Mouse (Mus musculus) limb, embryonic 14.5 days (tissue): ENCODE results near the gene Trpm2. TPM values are rescaled to one million over a fixed set of nuclear protein-coding genes. Genes with fewer than 3 reads are reported as not detected.
"Not testable (repeated sequence)": the region's sequence is repeated elsewhere in the genome, so short reads cannot be mapped to it uniquely, and the experiment has no call there.

Source experiments
- ATAC-seq: fragments of 200-750 bp; cut with Nextera tagmentation; 2 replicates; pipeline ENCODE4 v1.8.0; 2017; ENCODE audit warnings: low read depth, moderate number of reproducible peaks, moderate TSS enrichment; ENCODE audit not compliant: low FRiP score
- DNase-seq: peaks from one replicate; pipeline ENCODE4 v3.0.0-alpha.2; 2015; ENCODE audit warnings: low spot score
- H3K27ac ChIP-seq: fragments of 300-500 bp; sonication (generic); replicated peaks from 2 replicates; pipeline ENCODE4 v1.5.1; 2014; ENCODE audit warnings: low read depth, mild to moderate bottlenecking, low read length, moderate library complexity, mixed read lengths
- H3K27me3 ChIP-seq: fragments of 300-500 bp; sonication (generic); 2 replicates; pipeline ENCODE4 v1.6.1; 2014; ENCODE audit warnings: low read length, mixed read lengths; ENCODE audit not compliant: control insufficient read depth, insufficient read depth
- H3K36me3 ChIP-seq: fragments of 300-500 bp; sonication (generic); 2 replicates; pipeline ENCODE4 v1.6.1; 2014; ENCODE audit warnings: mild to moderate bottlenecking, low read length, moderate library complexity, mixed read lengths; ENCODE audit not compliant: control insufficient read depth, insufficient read depth
- H3K4me1 ChIP-seq: fragments of 300-500 bp; sonication (generic); 2 replicates; pipeline ENCODE4 v1.6.1; 2014; ENCODE audit warnings: antibody characterized with exemption, low read length, mixed read lengths; ENCODE audit not compliant: control insufficient read depth, insufficient read depth
- H3K4me2 ChIP-seq: fragments of 300-500 bp; sonication (generic); replicated peaks from 2 replicates; pipeline ENCODE4 v1.6.1; 2014; ENCODE audit warnings: low read depth, mild to moderate bottlenecking, low read length, moderate library complexity; ENCODE audit not compliant: severe bottlenecking
- H3K4me3 ChIP-seq: fragments of 300-500 bp; sonication (generic); replicated peaks from 2 replicates; pipeline ENCODE4 v1.5.1; 2014; ENCODE audit warnings: low read length
- H3K9ac ChIP-seq: fragments of 300-500 bp; sonication (generic); 2 replicates; pipeline ENCODE4 v1.6.1; 2014; ENCODE audit warnings: mild to moderate bottlenecking, low read depth, low read length, moderate library complexity; ENCODE audit not compliant: severe bottlenecking
- H3K9me3 ChIP-seq: fragments of 300-500 bp; sonication (generic); 2 replicates; pipeline ENCODE4 v1.6.1; 2016; ENCODE audit warnings: low read length; ENCODE audit not compliant: control insufficient read depth
- POLR2A ChIP-seq: fragments of 200-500 bp; IDR thresholded peaks from 2 replicates; pipeline ENCODE4 v1.8.0; 2012; ENCODE audit warnings: inconsistent platforms, mild to moderate bottlenecking, moderate library complexity, borderline replicate concordance; ENCODE audit not compliant: insufficient read depth, insufficient read length; ENCODE audit errors: extremely low read depth
- WGBS: fragments of 180-500 bp; shearing (Covaris S2); extraction: QIAGEN DNeasy Blood & Tissue Kit; methylation state at CpG from one replicate; pipeline ENCODE4 v1.1.7; 2014; 5-methylcytosine and 5-hydroxymethylcytosine counted together
- polyA plus RNA-seq, 2 experiments: library from polyadenylated mRNA; depleted of rRNA in 1 of 2; stranded (reverse) in 1 of 2; unstranded in 1 of 2; fragments of >200 nt; fragmentation: Nextera tagmentation in 1 of 2; extraction: Ambion mirVana in 1 of 2; gene quantifications; 2 replicates each; pipeline versions ENCODE4 v1.2.1 to v1.2.3; 2012 to 2014

The Trpm2 gene
- polyA plus RNA-seq, 2 experiments: 0.39 to 0.41 TPM

DNA sequence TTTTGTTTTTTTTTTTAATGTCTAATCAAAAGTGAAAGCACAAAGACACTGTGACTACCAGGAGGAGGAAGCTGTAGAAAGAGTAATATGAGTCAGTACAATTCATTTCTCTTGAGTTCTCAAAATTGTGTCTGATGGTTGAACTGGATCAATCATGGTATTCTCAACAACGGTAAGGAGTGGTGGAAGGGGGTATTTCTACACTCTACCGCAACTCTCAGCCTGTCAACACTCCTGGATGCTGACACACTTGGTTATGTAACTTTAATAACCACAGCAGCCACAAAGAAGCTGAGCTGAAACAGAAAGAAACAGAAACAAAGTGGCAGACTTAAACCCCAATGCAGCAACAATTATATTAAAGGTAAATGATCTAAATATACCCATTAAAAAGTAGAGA, 7.6 kb downstream of the Trpm2 start:
- DNase-seq (no peak), ATAC-seq (no peak)
- Histone ChIP-seq H3K4me2 (no peak overlapping the region), H3K27ac (no peak overlapping the region), H3K9me3 (no peaks in the 10 kb centered on the region), H3K4me1 (no peaks in the 10 kb centered on the region), H3K4me3 (no peak overlapping the region), H3K9ac (no peak overlapping the region), H3K27me3 (no peaks in the 10 kb centered on the region), H3K36me3 (no peaks in the 10 kb centered on the region)
- 84% methylated on average over 2 of the region's 2 CpGs for WGBS
- TF ChIP-seq POLR2A: no peak

DNA sequence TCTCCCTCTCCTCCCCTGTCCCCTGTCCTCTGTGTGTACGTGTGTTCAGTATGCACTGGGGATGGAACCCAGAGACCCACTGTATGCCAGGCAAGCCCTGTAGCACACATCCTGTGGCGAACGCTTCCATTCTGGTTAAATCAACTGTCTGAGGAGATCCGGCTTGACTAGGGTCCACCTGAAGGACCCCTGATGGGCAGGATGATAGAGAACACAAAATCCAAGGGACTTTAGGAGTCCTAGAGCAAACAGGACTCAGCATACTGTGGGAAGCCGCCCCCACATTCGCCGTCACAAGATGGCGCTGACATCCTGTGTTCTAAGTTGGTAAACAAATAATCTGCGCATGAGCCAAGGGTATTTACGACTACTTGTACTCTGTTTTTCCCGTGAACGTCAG, 19.9 kb downstream of the Trpm2 start:
- H3K4me3 ChIP-seq, H3K36me3 ChIP-seq, DNase-seq, H3K9me3 ChIP-seq, H3K4me1 ChIP-seq, H3K4me2 ChIP-seq, ATAC-seq, H3K9ac ChIP-seq, H3K27ac ChIP-seq, H3K27me3 ChIP-seq: not testable (repeated sequence)
- 93% methylated on average over 9 of the region's 12 CpGs for WGBS

- H3K9me3 ChIP-seq: no peaks in the 10 kb centered on the region
- no peak for TF ChIP-seq POLR2A
- H3K27ac ChIP-seq: no peak overlapping the region
- no peaks in the 10 kb centered on the region for H3K36me3 ChIP-seq
- no peak overlapping the region for H3K4me3 ChIP-seq
- ATAC-seq: no peak
- WGBS: 57% methylated on average over 2 of the region's 2 CpGs
- no peaks in the 10 kb centered on the region for H3K4me1 ChIP-seq
- no peak overlapping the region for H3K4me2 ChIP-seq
- no peak for DNase-seq
- no peak overlapping the region for H3K9ac ChIP-seq
- H3K27me3 ChIP-seq: no peaks in the 10 kb centered on the region
Observed at GRCm38 (mm10) chr10:77939685-77940084, 30.7 kb downstream of the Trpm2 start.

GRCm38 (mm10) chr10:77927375-77927774, 43.0 kb downstream of the Trpm2 start:
- ATAC-seq (no peak), DNase-seq (no peak)
- Histone ChIP-seq H3K9me3 (no peaks in the 10 kb centered on the region), H3K36me3 (no peaks in the 10 kb centered on the region), H3K4me3 (no peak overlapping the region), H3K4me1 (no peaks in the 10 kb centered on the region), H3K27me3 (no peaks in the 10 kb centered on the region), H3K27ac (no peak overlapping the region), H3K4me2 (no peak overlapping the region), H3K9ac (no peak overlapping the region)
- 82% methylated on average over 10 of the region's 10 CpGs for WGBS
- TF ChIP-seq POLR2A: no peak

DNA sequence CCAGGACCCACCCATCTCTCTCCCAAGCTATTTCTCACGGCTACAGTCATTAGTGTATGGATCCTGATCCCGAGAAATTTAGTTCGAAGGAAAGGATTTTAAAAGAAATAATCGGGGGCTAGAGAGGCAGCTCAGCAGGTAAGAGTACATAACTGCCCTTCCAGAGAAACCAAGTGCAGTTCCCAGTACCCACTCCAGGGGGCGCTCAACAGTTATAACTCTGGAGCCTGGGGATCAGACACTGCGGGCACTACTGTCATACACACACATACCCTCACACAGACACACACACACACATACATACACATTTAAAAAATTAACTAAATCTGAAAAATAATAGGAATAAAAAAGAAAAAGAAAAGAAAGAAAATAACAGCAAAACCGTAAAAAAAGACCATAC, 44.2 kb downstream of the Trpm2 start:
- TF ChIP-seq POLR2A: no peak
- 45% methylated on average over 7 of the region's 7 CpGs for WGBS
- no peak overlapping the region for H3K4me3 ChIP-seq
- no peak overlapping the region for H3K4me2 ChIP-seq
- H3K27me3 ChIP-seq: no peaks in the 10 kb centered on the region
- H3K27ac ChIP-seq: no peak overlapping the region
- ATAC-seq (no peak), DNase-seq (peak; percentile 32)
- no peak overlapping the region for H3K9ac ChIP-seq
- H3K9me3 ChIP-seq: no peaks in the 10 kb centered on the region
- H3K4me1 ChIP-seq: no peaks in the 10 kb centered on the region
- H3K36me3 ChIP-seq: no peaks in the 10 kb centered on the region

DNA sequence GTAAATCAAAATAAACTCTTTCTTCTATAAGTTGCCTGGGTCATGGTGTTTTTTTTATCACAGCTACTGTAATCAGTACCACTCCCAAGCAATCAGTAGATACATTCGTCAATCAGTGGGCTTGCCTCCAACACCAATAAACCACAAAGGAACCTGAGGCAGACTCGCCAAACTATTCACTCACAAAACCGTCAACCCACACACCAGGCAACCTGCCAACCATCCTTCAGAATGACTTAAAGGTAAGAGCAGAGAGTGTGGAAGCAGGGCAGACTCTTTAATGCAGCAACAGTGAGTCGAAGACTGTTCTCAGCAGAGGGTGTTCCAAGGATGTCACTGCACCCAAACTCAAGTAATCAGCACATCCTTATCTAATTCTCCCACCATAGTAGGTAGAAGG, 47.7 kb downstream of the Trpm2 start:
- H3K9ac ChIP-seq: no peak overlapping the region

More for the DNA sequence above, 47.7 kb downstream of the Trpm2 start:
- Histone ChIP-seq H3K4me1 (no peaks in the 10 kb centered on the region), H3K27ac (no peak overlapping the region), H3K27me3 (no peaks in the 10 kb centered on the region), H3K4me2 (no peak overlapping the region), H3K4me3 (no peak overlapping the region), H3K9me3 (no peaks in the 10 kb centered on the region), H3K36me3 (no peaks in the 10 kb centered on the region)
- ATAC-seq: no peak
- TF ChIP-seq POLR2A: no peak
- WGBS: 48% methylated on average over 4 of the region's 4 CpGs
- DNase-seq: no peak
